Mouse (Mus musculus): ENCODE measurements around the gene Pdk3. TPM values are rescaled to one million over a fixed set of nuclear protein-coding genes. Genes with fewer than 3 reads are reported as not detected.

Gene Pdk3
- polyA plus RNA-seq, 1 experiment from 2014 or later = 69.5 TPM

- Histone ChIP-seq H3K4me1 (no peaks in the 10 kb centered on the region), H3K27ac (no peak overlapping the region), H3K9ac (no peak overlapping the region), H3K9me3 (no peaks in the 10 kb centered on the region), H3K27me3 (peaks cover 6% of the 10 kb centered on the region; the same call in 1 of the 2 replicates), H3K4me3 (no peak overlapping the region), H3K4me2 (no peak overlapping the region), H3K36me3 (no peaks in the 10 kb centered on the region)
- 68% methylated on average over 3 of the region's 3 CpGs for WGBS
- no peak for ATAC-seq (ENCODE audit: borderline replicate concordance, extremely low read depth, low FRiP score, low TSS enrichment)
Measured at GRCm38 (mm10) chrX:93760770-93761169, 71.2 kb downstream of the Pdk3 start.

- Histone ChIP-seq H3K27me3 (no peaks in the 10 kb centered on the region; the same call in 1 of the 2 replicates), H3K4me2 (no peak overlapping the region), H3K36me3 (no peaks in the 10 kb centered on the region), H3K27ac (no peak overlapping the region), H3K4me3 (no peak overlapping the region), H3K9me3 (no peaks in the 10 kb centered on the region), H3K9ac (no peak overlapping the region), H3K4me1 (no peaks in the 10 kb centered on the region)
- 40% methylated on average over 7 of the region's 7 CpGs for WGBS
- no peak for ATAC-seq (ENCODE audit: borderline replicate concordance, extremely low read depth, low FRiP score, low TSS enrichment)
Measured at GRCm38 (mm10) chrX:93756867-93757455, 75.0 kb downstream of the Pdk3 start.

- no peak for ATAC-seq (ENCODE audit: borderline replicate concordance, extremely low read depth, low FRiP score, low TSS enrichment)
- Histone ChIP-seq H3K36me3 (no peaks in the 10 kb centered on the region), H3K27me3 (no peaks in the 10 kb centered on the region; the same call in 1 of the 2 replicates), H3K4me2 (no peak overlapping the region), H3K9ac (no peak overlapping the region), H3K9me3 (no peaks in the 10 kb centered on the region), H3K27ac (no peak overlapping the region), H3K4me1 (no peaks in the 10 kb centered on the region), H3K4me3 (no peak overlapping the region)
- WGBS = 49% methylated on average over 11 of the region's 11 CpGs
Measured at GRCm38 (mm10) chrX:93755210-93755842, 76.7 kb downstream of the Pdk3 start.

- H3K27me3 ChIP-seq = no peaks in the 10 kb centered on the region; the same call in 1 of the 2 replicates
- H3K4me2 ChIP-seq = no peak overlapping the region
- no peak overlapping the region for H3K4me3 ChIP-seq
- H3K27ac ChIP-seq = no peak overlapping the region
- H3K9ac ChIP-seq = no peak overlapping the region
- no peak for ATAC-seq (ENCODE audit: borderline replicate concordance, extremely low read depth, low FRiP score, low TSS enrichment)
- H3K9me3 ChIP-seq = no peaks in the 10 kb centered on the region
- no peaks in the 10 kb centered on the region for H3K36me3 ChIP-seq
- no peaks in the 10 kb centered on the region for H3K4me1 ChIP-seq
- 75% methylated on average over 6 of the region's 6 CpGs for WGBS
Measured at GRCm38 (mm10) chrX:93750566-93750965, 81.4 kb downstream of the Pdk3 start.

- Histone ChIP-seq H3K27ac (no peak overlapping the region), H3K36me3 (no peaks in the 10 kb centered on the region), H3K4me3 (no peak overlapping the region), H3K9me3 (no peaks in the 10 kb centered on the region), H3K4me2 (no peak overlapping the region), H3K27me3 (no peaks in the 10 kb centered on the region), H3K9ac (no peak overlapping the region), H3K4me1 (no peaks in the 10 kb centered on the region)
- ATAC-seq (ENCODE audit: borderline replicate concordance, extremely low read depth, low FRiP score, low TSS enrichment) = no peak
- WGBS = 80% methylated on average over 1 of the region's 1 CpGs
Measured at GRCm38 (mm10) chrX:93749165-93749564, 82.8 kb downstream of the Pdk3 start.

GRCm38 (mm10) chrX:93732975-93733748 is 98.8 kb downstream of the Pdk3 start:
- no peak overlapping the region for H3K4me2 ChIP-seq
- no peaks in the 10 kb centered on the region for H3K36me3 ChIP-seq
- H3K4me3 ChIP-seq = no peak overlapping the region
- no peaks in the 10 kb centered on the region for H3K27me3 ChIP-seq
- 56% methylated on average over 6 of the region's 6 CpGs for WGBS
- H3K4me1 ChIP-seq = no peaks in the 10 kb centered on the region
- H3K9ac ChIP-seq = no peak overlapping the region
- no peak for ATAC-seq (ENCODE audit: borderline replicate concordance, extremely low read depth, low FRiP score, low TSS enrichment)
- H3K27ac ChIP-seq = no peak overlapping the region
- H3K9me3 ChIP-seq = no peaks in the 10 kb centered on the region

GRCm38 (mm10) chrX:93732407-93732806 is 99.6 kb downstream of the Pdk3 start:
- Histone ChIP-seq H3K9me3 (no peaks in the 10 kb centered on the region), H3K27me3 (no peaks in the 10 kb centered on the region), H3K4me3 (no peak overlapping the region), H3K27ac (no peak overlapping the region), H3K36me3 (no peaks in the 10 kb centered on the region), H3K4me1 (no peaks in the 10 kb centered on the region), H3K4me2 (no peak overlapping the region), H3K9ac (no peak overlapping the region)
- ATAC-seq (ENCODE audit: borderline replicate concordance, extremely low read depth, low FRiP score, low TSS enrichment) = no peak

- Histone ChIP-seq H3K27ac (no peak overlapping the region), H3K36me3 (no peaks in the 10 kb centered on the region), H3K9ac (no peak overlapping the region), H3K4me1 (no peaks in the 10 kb centered on the region), H3K27me3 (no peaks in the 10 kb centered on the region), H3K4me2 (no peak overlapping the region), H3K4me3 (no peak overlapping the region), H3K9me3 (no peaks in the 10 kb centered on the region)
- 78% methylated on average over 8 of the region's 8 CpGs for WGBS
- ATAC-seq (ENCODE audit: borderline replicate concordance, extremely low read depth, low FRiP score, low TSS enrichment) = no peak
Measured at GRCm38 (mm10) chrX:93730854-93731253, 101.1 kb downstream of the Pdk3 start.

GRCm38 (mm10) chrX:93729529-93729928 is 102.5 kb downstream of the Pdk3 start:
- Histone ChIP-seq H3K27me3 (no peaks in the 10 kb centered on the region), H3K36me3 (no peaks in the 10 kb centered on the region), H3K9ac (no peak overlapping the region), H3K4me3 (no peak overlapping the region), H3K27ac (no peak overlapping the region), H3K4me1 (no peaks in the 10 kb centered on the region), H3K4me2 (no peak overlapping the region), H3K9me3 (no peaks in the 10 kb centered on the region)
- WGBS = 81% methylated on average over 1 of the region's 1 CpGs
- no peak for ATAC-seq (ENCODE audit: borderline replicate concordance, extremely low read depth, low FRiP score, low TSS enrichment)

Other genes with a start within 250 kb of the Pdk3 start
- 22.1 and 24.7 TPM in 2 replicates for gene Pola1, start 200.0 kb downstream of the Pdk3 start, polyA plus RNA-seq (2015; fragmentation: Nextera tagmentation; extraction: Ambion mirVana)
- gene Pcyt1b, start 177.3 kb downstream of the Pdk3 start, polyA plus RNA-seq (2015; fragmentation: Nextera tagmentation; extraction: Ambion mirVana) = 1.3 and 1.7 TPM in 2 replicates
- not detected in 2 replicates for gene AU015836, start 136.5 kb upstream of the Pdk3 start, polyA plus RNA-seq (2015; fragmentation: Nextera tagmentation; extraction: Ambion mirVana)

Data from lung, embryonic 15.5 days (tissue).